Mouse (Mus musculus) forebrain, embryonic 13.5 days (tissue): ENCODE results near the gene Wfdc13. TPM values are rescaled to one million over a fixed set of nuclear protein-coding genes. Genes with fewer than 3 reads are reported as not detected.

Experiments
- ATAC-seq: fragments of 200-750 bp; cut with Nextera tagmentation; 2 replicates; pipeline ENCODE4 v1.8.0; 2017
- H3K27ac ChIP-seq: fragments of 300-500 bp; sonication (generic); 2 replicates; pipeline ENCODE4 v1.5.1; 2015; ENCODE audit warnings: inconsistent platforms, mild to moderate bottlenecking, moderate library complexity
- H3K27me3 ChIP-seq: fragments of 300-500 bp; sonication (generic); 2 replicates; pipeline ENCODE4 v1.6.1; 2015; ENCODE audit warnings: mild to moderate bottlenecking, inconsistent platforms
- H3K36me3 ChIP-seq: fragments of 300-500 bp; sonication (generic); 2 replicates; pipeline ENCODE4 v1.6.1; 2015; ENCODE audit warnings: mild to moderate bottlenecking, inconsistent platforms; ENCODE audit not compliant: poor library complexity, severe bottlenecking
- H3K4me1 ChIP-seq: fragments of 300-500 bp; sonication (generic); 2 replicates; pipeline ENCODE4 v1.6.1; 2015; ENCODE audit warnings: inconsistent platforms
- H3K4me2 ChIP-seq: fragments of 300-500 bp; sonication (generic); 2 replicates; pipeline ENCODE4 v1.6.1; 2015; ENCODE audit warnings: inconsistent platforms, mild to moderate bottlenecking, moderate library complexity
- H3K4me3 ChIP-seq: fragments of 300-500 bp; sonication (generic); 2 replicates; pipeline ENCODE4 v1.5.1; 2015; ENCODE audit warnings: mild to moderate bottlenecking, inconsistent platforms
- H3K9ac ChIP-seq: fragments of 300-500 bp; sonication (generic); 2 replicates; pipeline ENCODE4 v1.6.1; 2015; ENCODE audit warnings: mild to moderate bottlenecking, inconsistent platforms
- H3K9me3 ChIP-seq: fragments of 300-500 bp; sonication (generic); replicated peaks from 2 replicates; pipeline ENCODE4 v1.6.1; 2016; ENCODE audit warnings: inconsistent platforms
- WGBS: fragments of 180-500 bp; shearing (Covaris S2); methylation state at CpG from one replicate; pipeline ENCODE4 v1.1.7; 2015; 5-methylcytosine and 5-hydroxymethylcytosine counted together
- polyA plus RNA-seq: library from polyadenylated mRNA; unstranded; fragments of >200 nt; fragmentation: Nextera tagmentation; extraction: Ambion mirVana; gene quantifications from 2 replicates; pipeline ENCODE4 v1.2.1, GENCODE M21; 2015

Gene Wfdc13
- polyA plus RNA-seq, 1 experiment from 2014 or later: not detected

- H3K9me3 ChIP-seq: no peaks in the 10 kb centered on the region
- H3K27ac ChIP-seq: no peak overlapping the region
- no peak overlapping the region for H3K4me2 ChIP-seq
- H3K4me1 ChIP-seq: no peaks in the 10 kb centered on the region
- ATAC-seq: 0 out of 2 replicates have a peak, but pooled peaks have one; percentile 13
- 30% methylated on average over 6 of the region's 6 CpGs for WGBS
- H3K27me3 ChIP-seq: no peaks in the 10 kb centered on the region; the same call in 1 of the 2 replicates
- no peak overlapping the region for H3K9ac ChIP-seq
- no peak overlapping the region for H3K4me3 ChIP-seq
- no peaks in the 10 kb centered on the region for H3K36me3 ChIP-seq
These were observed 41.1 kb downstream of the Wfdc13 start for GRCm38 (mm10) chr2:164725895-164726619.

DNA sequence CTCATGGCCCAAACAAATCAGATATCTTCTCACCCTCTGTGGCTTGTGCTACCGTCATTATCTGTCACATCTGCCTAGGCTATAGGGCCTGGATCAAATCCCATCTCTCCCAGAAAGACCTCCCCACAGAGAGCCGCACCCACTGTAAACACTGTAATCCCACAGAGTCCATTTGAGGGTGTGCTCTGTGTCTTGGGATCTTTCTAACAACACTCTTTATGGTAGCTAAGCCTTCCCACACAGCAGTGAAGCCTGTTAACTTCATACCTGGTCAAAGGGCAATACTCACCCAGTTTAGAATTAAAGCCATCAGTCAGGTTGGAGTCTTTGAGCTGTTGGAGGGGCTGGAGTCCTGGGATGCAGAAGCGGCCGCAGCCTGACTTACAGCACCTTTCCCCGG lies 46.8 kb downstream of the Wfdc13 start:
- WGBS: 87% methylated on average over 5 of the region's 5 CpGs
- no peaks in the 10 kb centered on the region for H3K27me3 ChIP-seq
- no peaks in the 10 kb centered on the region for H3K9me3 ChIP-seq
- H3K4me2 ChIP-seq: no peak overlapping the region
- H3K27ac ChIP-seq: no peak overlapping the region
- no peaks in the 10 kb centered on the region for H3K4me1 ChIP-seq
- no peak for ATAC-seq
- no peaks in the 10 kb centered on the region for H3K36me3 ChIP-seq
- H3K4me3 ChIP-seq: no peak overlapping the region
- no peak overlapping the region for H3K9ac ChIP-seq

DNA sequence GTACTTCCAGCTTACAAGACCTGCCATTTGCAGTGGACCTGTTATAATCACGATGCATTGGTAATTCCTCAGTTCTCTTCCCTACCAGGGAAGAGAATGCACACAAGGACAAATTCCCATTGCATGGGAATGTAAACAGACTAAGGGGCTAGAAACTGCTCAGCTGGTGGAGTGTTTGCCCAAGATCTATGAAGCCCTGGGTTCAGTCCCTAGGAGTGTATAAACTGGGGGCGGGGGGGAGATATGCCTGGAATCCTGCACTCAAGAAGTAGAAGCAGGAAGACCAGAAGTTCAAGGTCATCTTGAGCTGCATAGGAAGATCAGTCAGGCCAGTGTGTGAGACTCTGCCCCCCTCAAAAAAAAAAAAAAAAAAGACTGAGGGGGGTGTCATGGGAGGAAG lies 48.4 kb downstream of the Wfdc13 start:
- no peaks in the 10 kb centered on the region for H3K36me3 ChIP-seq
- no peaks in the 10 kb centered on the region for H3K4me1 ChIP-seq
- WGBS: 90% methylated on average over 2 of the region's 2 CpGs
- no peak overlapping the region for H3K9ac ChIP-seq
- H3K4me2 ChIP-seq: no peak overlapping the region
- H3K9me3 ChIP-seq: no peaks in the 10 kb centered on the region
- ATAC-seq: no peak
- no peak overlapping the region for H3K4me3 ChIP-seq
- no peaks in the 10 kb centered on the region; the same call in 1 of the 2 replicates for H3K27me3 ChIP-seq
- H3K27ac ChIP-seq: no peak overlapping the region

DNA sequence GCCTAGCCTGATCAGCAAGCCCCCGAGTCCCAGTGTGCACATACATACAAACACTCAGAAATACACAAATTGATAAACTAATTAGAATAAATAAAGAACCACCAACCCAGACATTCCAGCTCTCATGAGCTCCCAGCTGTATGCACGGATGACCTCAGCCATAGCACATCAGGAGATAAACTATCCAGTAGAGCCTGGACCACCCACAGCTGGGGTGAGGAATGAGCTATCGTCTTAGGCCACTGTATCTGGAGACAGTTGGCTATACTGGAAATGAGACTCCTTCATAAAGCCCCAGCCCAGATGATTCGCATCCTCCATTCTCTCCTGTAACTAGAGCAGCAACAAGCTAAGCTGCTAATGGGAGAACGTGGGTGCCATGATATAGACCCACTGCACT lies 49.9 kb downstream of the Wfdc13 start:
- WGBS: 80% methylated on average over 5 of the region's 5 CpGs
- ATAC-seq: no peak
- H3K27ac ChIP-seq: no peak overlapping the region
- no peaks in the 10 kb centered on the region for H3K4me1 ChIP-seq
- no peaks in the 10 kb centered on the region for H3K36me3 ChIP-seq
- no peaks in the 10 kb centered on the region for H3K9me3 ChIP-seq
- H3K27me3 ChIP-seq: no peaks in the 10 kb centered on the region; the same call in 1 of the 2 replicates
- no peak overlapping the region for H3K4me3 ChIP-seq
- H3K4me2 ChIP-seq: no peak overlapping the region
- H3K9ac ChIP-seq: no peak overlapping the region

- H3K9me3 ChIP-seq: no peaks in the 10 kb centered on the region
- H3K27ac ChIP-seq: no peak overlapping the region
- no peaks in the 10 kb centered on the region for H3K36me3 ChIP-seq
- no peaks in the 10 kb centered on the region; the same call in 1 of the 2 replicates for H3K27me3 ChIP-seq
- H3K4me3 ChIP-seq: no peak overlapping the region
- ATAC-seq: no peak
- no peak overlapping the region for H3K9ac ChIP-seq
- WGBS: 94% methylated on average over 5 of the region's 5 CpGs
- no peak overlapping the region for H3K4me2 ChIP-seq
- H3K4me1 ChIP-seq: no peaks in the 10 kb centered on the region
These were observed 50.5 kb downstream of the Wfdc13 start for GRCm38 (mm10) chr2:164735446-164735845.

Other genes with a start within 250 kb of the Wfdc13 start
- 7.9 and 8.6 TPM in 2 replicates for gene Sdc4, start 241.2 kb upstream of the Wfdc13 start, polyA plus RNA-seq
- 71.8 and 72.4 TPM in 2 replicates for gene Sys1, start 228.1 kb upstream of the Wfdc13 start, polyA plus RNA-seq
- gene Gm20458, start 224.1 kb upstream of the Wfdc13 start, polyA plus RNA-seq: 3.6 and 3.7 TPM in 2 replicates
- not detected in 2 replicates for gene Trp53tg5, start 211.4 kb upstream of the Wfdc13 start, polyA plus RNA-seq
- gene Dbndd2, start 199.0 kb upstream of the Wfdc13 start, polyA plus RNA-seq: 6.3 and 7.3 TPM in 2 replicates
- 47.2 and 52.2 TPM in 2 replicates for gene Pigt, start 187.6 kb upstream of the Wfdc13 start, polyA plus RNA-seq
- gene Wfdc2, start 122.7 kb upstream of the Wfdc13 start, polyA plus RNA-seq: 15.4 and 21.2 TPM in 2 replicates
- not detected in 2 replicates for gene Spint3, start 111.6 kb upstream of the Wfdc13 start, polyA plus RNA-seq
- gene Wfdc6a, start 99.7 kb upstream of the Wfdc13 start, polyA plus RNA-seq: not detected in 2 replicates
- gene Eppin, start 91.5 kb upstream of the Wfdc13 start, polyA plus RNA-seq: not detected in 2 replicates
- not detected in 2 replicates for gene Wfdc6b, start 71.6 kb upstream of the Wfdc13 start, polyA plus RNA-seq
- not detected in 2 replicates for gene Wfdc8, start 71.5 kb upstream of the Wfdc13 start, polyA plus RNA-seq
- not detected in 2 replicates for gene Wfdc16, start 46.3 kb upstream of the Wfdc13 start, polyA plus RNA-seq
- gene Wfdc10, start 29.1 kb upstream of the Wfdc13 start, polyA plus RNA-seq: not detected in 2 replicates
- not detected in 2 replicates for gene Wfdc9, start 28.5 kb upstream of the Wfdc13 start, polyA plus RNA-seq
- not detected in 2 replicates for gene Wfdc11, start 11.0 kb upstream of the Wfdc13 start, polyA plus RNA-seq
- not detected in 2 replicates for gene Spint4, start 13.4 kb downstream of the Wfdc13 start, polyA plus RNA-seq
- not detected in 2 replicates for gene Spint5, start 30.2 kb downstream of the Wfdc13 start, polyA plus RNA-seq
- gene Wfdc3, start 60.8 kb downstream of the Wfdc13 start, polyA plus RNA-seq: 0.92 and 1.4 TPM in 2 replicates
- 75.2 and 80.2 TPM in 2 replicates for gene Dnttip1, start 60.9 kb downstream of the Wfdc13 start, polyA plus RNA-seq
- gene Ube2c, start 84.8 kb downstream of the Wfdc13 start, polyA plus RNA-seq: 476 and 507 TPM in 2 replicates
- gene Tnnc2, start 94.9 kb downstream of the Wfdc13 start, polyA plus RNA-seq: not detected in 2 replicates
- gene Snx21, start 100.7 kb downstream of the Wfdc13 start, polyA plus RNA-seq: 14.7 and 15.4 TPM in 2 replicates
- 16.5 and 17.0 TPM in 2 replicates for gene Acot8, start 119.8 kb downstream of the Wfdc13 start, polyA plus RNA-seq
- gene Zswim3, start 120.0 kb downstream of the Wfdc13 start, polyA plus RNA-seq: 11.7 and 12.1 TPM in 2 replicates
- 22.1 and 23.2 TPM in 2 replicates for gene Zswim1, start 137.6 kb downstream of the Wfdc13 start, polyA plus RNA-seq
- not detected in 2 replicates for gene Spata25, start 143.4 kb downstream of the Wfdc13 start, polyA plus RNA-seq
- 82.7 and 91.6 TPM in 2 replicates for gene Ctsa, start 147.8 kb downstream of the Wfdc13 start, polyA plus RNA-seq
- 4.0 and 4.2 TPM in 2 replicates for gene Neurl2, start 148.3 kb downstream of the Wfdc13 start, polyA plus RNA-seq
- gene Pltp, start 172.6 kb downstream of the Wfdc13 start, polyA plus RNA-seq: 34.3 and 35.4 TPM in 2 replicates
- 101 and 107 TPM in 2 replicates for gene Pcif1, start 194.2 kb downstream of the Wfdc13 start, polyA plus RNA-seq
- 12.2 and 15.1 TPM in 2 replicates for gene Zfp335, start 226.7 kb downstream of the Wfdc13 start, polyA plus RNA-seq